Mouse (Mus musculus) neural tube, embryonic 11.5 days (tissue): ENCODE data around the gene Epyc. TPM values are rescaled to one million over a fixed set of nuclear protein-coding genes. Genes with fewer than 3 reads are reported as not detected.
"Not testable (repeated sequence)": the region's sequence is repeated elsewhere in the genome, so short reads cannot be mapped to it uniquely, and the experiment has no call there.

ENCODE experiments used
- ATAC-seq: fragments of 200-750 bp; cut with Nextera tagmentation; 2 replicates; pipeline ENCODE4 v1.8.0; 2017; ENCODE audit warnings: moderate number of reproducible peaks, mild to moderate bottlenecking, moderate TSS enrichment, moderate library complexity; ENCODE audit not compliant: insufficient read depth, low FRiP score, low TSS enrichment
- DNase-seq: peaks from one replicate; pipeline ENCODE4 v3.0.0-alpha.2; 2015; ENCODE audit warnings: low spot score
- H3K27ac ChIP-seq: fragments of 300-500 bp; sonication (generic); 2 replicates; pipeline ENCODE4 v1.5.1; 2014; ENCODE audit warnings: low read depth, mild to moderate bottlenecking, low read length
- H3K27me3 ChIP-seq: fragments of 300-500 bp; sonication (generic); 2 replicates; pipeline ENCODE4 v1.6.1; 2014; ENCODE audit warnings: mild to moderate bottlenecking, low read length, mixed read lengths; ENCODE audit not compliant: control insufficient read depth, insufficient read depth
- H3K36me3 ChIP-seq: fragments of 300-500 bp; sonication (generic); 2 replicates; pipeline ENCODE4 v1.6.1; 2014; ENCODE audit warnings: mild to moderate bottlenecking, low read length, moderate library complexity, mixed read lengths; ENCODE audit not compliant: control insufficient read depth, insufficient read depth
- H3K4me1 ChIP-seq: fragments of 300-500 bp; sonication (generic); 2 replicates; pipeline ENCODE4 v1.6.1; 2014; ENCODE audit warnings: low read length, mixed read lengths; ENCODE audit not compliant: control insufficient read depth, insufficient read depth
- H3K4me2 ChIP-seq: fragments of 300-500 bp; sonication (generic); 2 replicates; pipeline ENCODE4 v1.6.1; 2014; ENCODE audit warnings: low read depth, mild to moderate bottlenecking, moderate library complexity
- H3K4me3 ChIP-seq: fragments of 300-500 bp; sonication (generic); 2 replicates; pipeline ENCODE4 v1.5.1; 2014; ENCODE audit warnings: low read depth, low read length
- H3K9ac ChIP-seq: fragments of 300-500 bp; sonication (generic); 2 replicates; pipeline ENCODE4 v1.6.1; 2014; ENCODE audit warnings: mild to moderate bottlenecking, low read length
- H3K9me3 ChIP-seq: fragments of 300-500 bp; sonication (generic); 2 replicates; pipeline ENCODE4 v1.6.1; 2016; ENCODE audit warnings: low read length; ENCODE audit not compliant: control insufficient read depth
- WGBS: fragments of 180-500 bp; shearing (Covaris S2); extraction: QIAGEN DNeasy Blood & Tissue Kit; methylation state at CpG from one replicate; pipeline ENCODE4 v1.1.7; 2014; 5-methylcytosine and 5-hydroxymethylcytosine counted together
- polyA plus RNA-seq: library from polyadenylated mRNA; unstranded; fragments of >200 nt; fragmentation: Nextera tagmentation; extraction: Ambion mirVana; gene quantifications from 2 replicates; pipeline ENCODE4 v1.2.1, GENCODE M21; 2014

Epyc gene
- polyA plus RNA-seq, 1 experiment from 2014 or later = 1.1 TPM

GRCm38 (mm10) chr10:97718021-97718420 is 74.2 kb downstream of the Epyc start:
- no peak overlapping the region for H3K4me2 ChIP-seq
- DNase-seq (no peak), ATAC-seq (no peak)
- no peak overlapping the region for H3K4me3 ChIP-seq
- no peaks in the 10 kb centered on the region for H3K4me1 ChIP-seq
- H3K9me3 ChIP-seq = no peaks in the 10 kb centered on the region
- WGBS = 85% methylated on average over 2 of the region's 2 CpGs
- no peak overlapping the region for H3K27ac ChIP-seq
- H3K9ac ChIP-seq = no peak overlapping the region
- no peaks in the 10 kb centered on the region for H3K36me3 ChIP-seq
- no peaks in the 10 kb centered on the region for H3K27me3 ChIP-seq

GRCm38 (mm10) chr10:97720625-97721024 is 76.8 kb downstream of the Epyc start:
- no peak for ATAC-seq
- no peak for DNase-seq
- no peaks in the 10 kb centered on the region for H3K36me3 ChIP-seq
- no peak overlapping the region for H3K4me2 ChIP-seq
- H3K4me3 ChIP-seq = no peak overlapping the region
- no peaks in the 10 kb centered on the region for H3K27me3 ChIP-seq
- no peaks in the 10 kb centered on the region for H3K9me3 ChIP-seq
- 81% methylated on average over 1 of the region's 1 CpGs for WGBS
- no peaks in the 10 kb centered on the region for H3K4me1 ChIP-seq
- no peak overlapping the region for H3K9ac ChIP-seq
- no peak overlapping the region for H3K27ac ChIP-seq

DNA sequence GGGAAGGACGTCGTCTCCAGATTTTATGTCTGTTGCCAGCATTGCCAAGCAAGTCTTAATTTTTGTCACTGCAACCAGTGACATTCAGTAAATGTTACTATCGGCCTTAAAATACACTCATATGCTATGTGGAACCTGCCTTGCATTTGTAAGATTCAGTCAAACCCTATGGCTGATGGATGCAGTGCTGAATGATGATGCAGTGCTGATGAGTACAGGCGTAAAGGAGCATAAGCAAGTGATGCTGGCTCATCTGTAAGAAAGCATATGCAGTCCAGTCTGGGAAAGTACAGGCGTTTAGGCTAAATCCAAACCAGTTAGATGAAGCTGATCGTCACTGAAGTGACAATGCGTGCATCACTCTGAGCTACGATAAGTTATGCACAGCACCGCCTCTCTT is 78.8 kb downstream of the Epyc start:
- Histone ChIP-seq H3K4me2 (no peak overlapping the region), H3K36me3 (no peaks in the 10 kb centered on the region), H3K27ac (no peak overlapping the region), H3K4me1 (no peaks in the 10 kb centered on the region), H3K9ac (no peak overlapping the region), H3K4me3 (no peak overlapping the region), H3K9me3 (no peaks in the 10 kb centered on the region), H3K27me3 (no peaks in the 10 kb centered on the region)
- WGBS = 93% methylated on average over 9 of the region's 9 CpGs
- DNase-seq (no peak), ATAC-seq (no peak)

GRCm38 (mm10) chr10:97725929-97726328 is 82.1 kb downstream of the Epyc start:
- no peaks in the 10 kb centered on the region for H3K9me3 ChIP-seq
- H3K9ac ChIP-seq = no peak overlapping the region
- H3K27me3 ChIP-seq = no peaks in the 10 kb centered on the region
- H3K36me3 ChIP-seq = no peaks in the 10 kb centered on the region
- no peak overlapping the region for H3K4me3 ChIP-seq
- 59% methylated on average over 1 of the region's 1 CpGs for WGBS
- no peak overlapping the region for H3K4me2 ChIP-seq
- H3K4me1 ChIP-seq = no peaks in the 10 kb centered on the region
- DNase-seq (no peak), ATAC-seq (no peak)
- H3K27ac ChIP-seq = no peak overlapping the region

DNA sequence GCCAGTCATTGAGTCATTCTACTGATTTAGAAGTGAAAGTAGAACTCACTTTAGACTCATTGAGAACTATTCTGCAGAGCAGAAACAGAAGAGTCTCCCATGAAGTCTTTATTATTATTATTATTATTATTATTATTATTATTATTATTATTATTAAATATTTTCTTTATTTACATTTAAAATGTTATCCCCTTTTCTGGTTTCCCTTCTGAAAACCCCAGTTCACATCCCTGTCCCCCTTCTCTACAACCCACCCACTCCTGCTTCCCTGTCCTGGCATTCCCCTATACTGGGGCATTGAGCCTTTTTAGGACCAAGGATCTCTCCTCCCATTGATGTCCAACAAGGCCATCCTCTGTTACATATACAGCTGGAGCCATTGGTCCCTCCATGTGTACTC is 82.8 kb downstream of the Epyc start, which contains the start of gene C030005K15Rik:
Gene C030005K15Rik (minus strand): TSS at position 101 of the 400 bp plus-strand sequence.
- not testable (repeated sequence) for H3K36me3 ChIP-seq, H3K9me3 ChIP-seq, H3K4me1 ChIP-seq, H3K4me3 ChIP-seq, DNase-seq, ATAC-seq, H3K9ac ChIP-seq, H3K27me3 ChIP-seq, H3K27ac ChIP-seq, H3K4me2 ChIP-seq

Other genes with a start within 250 kb of the Epyc start
- 46.0 and 48.1 TPM in 2 replicates for gene Dcn, start 164.5 kb upstream of the Epyc start, polyA plus RNA-seq
- 49.6 and 58.9 TPM in 2 replicates for gene Lum, start 78.9 kb upstream of the Epyc start, polyA plus RNA-seq
- 0.13 and 0.20 TPM in 2 replicates for gene Kera, start 37.2 kb upstream of the Epyc start, polyA plus RNA-seq
- gene Ccer1, start 49.0 kb downstream of the Epyc start, polyA plus RNA-seq = not detected in 2 replicates
- gene C030005K15Rik, start 82.7 kb downstream of the Epyc start, polyA plus RNA-seq = not detected in 2 replicates